13 mouse cellular contexts compared by ENCODE assay signal in genomic region chr2:49837454-49838059, GRCm38 (mm10). TPM values are rescaled to one million over a fixed set of nuclear protein-coding genes. Genes with fewer than 3 reads are reported as not detected.
DNase-seq lines count a peak whose midpoint lies in the region; ATAC-seq lines count a peak whose summit lies in the region.
"Had no signal": no experiment of that assay in that cellular context is flagged by ENCODE, and none has a peak within 500 bp of the region (broad histone marks: within the 10 kb centered on the region; RNA-seq: fewer than 3 reads in every experiment).

No protein-coding gene starts in this region.

- no peak overlapping the region for H3K4me3 ChIP-seq in forebrain, embryonic 12.5 days (replicated peaks)
- no peak overlapping the region for H3K4me3 ChIP-seq in hindbrain, embryonic 16.5 days (ENCODE audit: low read length)
- H3K4me3 ChIP-seq: embryonic facial prominence, embryonic 13.5 days had no signal

- no peaks in the 10 kb centered on the region for H3K9me3 ChIP-seq in forebrain, embryonic 12.5 days
- H3K9me3 ChIP-seq in hindbrain, embryonic 16.5 days (ENCODE audit: control insufficient read depth, low read length), result no peaks in the 10 kb centered on the region
- H3K9me3 ChIP-seq: embryonic facial prominence, embryonic 13.5 days had no signal

- ATAC-seq in forebrain, embryonic 12.5 days (ENCODE audit: low FRiP score), result peak; percentile 84; the same call in 1 of the 2 replicates
- peak; percentile 47; the same call in 1 of the 2 replicates for ATAC-seq in hindbrain, embryonic 16.5 days

- no peak overlapping the region for H3K27ac ChIP-seq in forebrain, embryonic 12.5 days
- no peak overlapping the region for H3K27ac ChIP-seq in hindbrain, embryonic 16.5 days (ENCODE audit: low read depth, low read length)
- H3K27ac ChIP-seq: embryonic facial prominence, embryonic 13.5 days had no signal

- peaks cover 8% of the 10 kb centered on the region; the same call in 1 of the 2 replicates for H3K4me1 ChIP-seq in forebrain, embryonic 12.5 days
- no peaks in the 10 kb centered on the region for H3K4me1 ChIP-seq in hindbrain, embryonic 16.5 days (ENCODE audit: control insufficient read depth, insufficient read depth, low read depth, low read length)

- no peak overlapping the region for H3K9ac ChIP-seq in forebrain, embryonic 12.5 days
- no peak overlapping the region for H3K9ac ChIP-seq in hindbrain, embryonic 16.5 days (ENCODE audit: low read depth, low read length)
- H3K9ac ChIP-seq: embryonic facial prominence, embryonic 13.5 days had no signal

- 30% methylated on average over 9 of the region's 12 CpGs for WGBS in forebrain, embryonic 12.5 days
- 44% methylated on average over 12 of the region's 12 CpGs for WGBS in hindbrain, embryonic 16.5 days

- H3K27me3 ChIP-seq in forebrain, embryonic 12.5 days, result peaks cover 4% of the 10 kb centered on the region
- H3K27me3 ChIP-seq in hindbrain, embryonic 16.5 days (replicated peaks; ENCODE audit: control insufficient read depth, insufficient read depth, low read length), result no peaks in the 10 kb centered on the region
- H3K27me3 ChIP-seq: embryonic facial prominence, embryonic 13.5 days had no signal

- H3K4me2 ChIP-seq in forebrain, embryonic 12.5 days, result no peak overlapping the region
- no peak overlapping the region for H3K4me2 ChIP-seq in hindbrain, embryonic 16.5 days (ENCODE audit: low read length)

- H3K36me3 ChIP-seq in forebrain, embryonic 12.5 days (replicated peaks), result no peaks in the 10 kb centered on the region
- H3K36me3 ChIP-seq in hindbrain, embryonic 16.5 days (ENCODE audit: control insufficient read depth, insufficient read depth, low read length), result no peaks in the 10 kb centered on the region
- H3K36me3 ChIP-seq: embryonic facial prominence, embryonic 13.5 days had no signal

- peak; percentile 8 to 12 for DNase-seq in layer of hippocampus, postnatal 36 days
- DNase-seq in layer of hippocampus, adult 9-11 months, result no peak
- peak; percentile 49 for DNase-seq in naive thymus-derived CD4-positive, alpha-beta T cell, adult 2 months (ENCODE audit: low read depth)
- no peak for DNase-seq in heart, adult 9 months (ENCODE audit: low spot score in 2 of 2)
- no peak for DNase-seq in spleen, postnatal 36 days (ENCODE audit: low spot score in 2 of 2)
- DNase-seq in lung, postnatal 25 days (ENCODE audit: low spot score), result no peak
- DNase-seq: cerebellum, adult 9-10 months; gastrocnemius, postnatal 10 days; heart, postnatal 10 days had no signal

RNA-seq across cellular contexts. Expression of gene Lypd6b, which starts 50.1 kb away (rescaled TPM):
- 1 to 10 TPM; 2.9 to 3.6 TPM for total RNA-seq in layer of hippocampus, postnatal 36 days (2021)
- 1.6 and 2.3 TPM in 2 replicates for polyA plus RNA-seq in forebrain, embryonic 12.5 days (2016; fragmentation: Nextera tagmentation; extraction: Ambion mirVana)
- 15.6 and 18.8 TPM in 2 replicates for polyA plus RNA-seq in hindbrain, embryonic 16.5 days (2015; fragmentation: Nextera tagmentation; extraction: Ambion mirVana)
- total RNA-seq: megakaryocyte-erythroid progenitor cell, adult 5-6 weeks had no signal

Comparison
In these comparisons a context has a peak if more than half of its experiments do, and no peak if none do; other contexts are left out.
1. DNase-seq: peak in layer of hippocampus, postnatal 36 days (2 of 2) and naive thymus-derived CD4-positive, alpha-beta T cell, adult 2 months (single experiment); none in layer of hippocampus, adult 9-11 months (single experiment), heart, adult 9 months (0 of 2), spleen, postnatal 36 days (0 of 2) and lung, postnatal 25 days (single experiment).